Mouse (Mus musculus) subcutaneous adipose tissue, adult 2 months (tissue): ENCODE measurements around the gene Olfr1336. TPM values are rescaled to one million over a fixed set of nuclear protein-coding genes. Genes with fewer than 3 reads are reported as not detected.

Experiments
- polyA plus RNA-seq: library from polyadenylated mRNA; depleted of rRNA; stranded (reverse); fragments of >200 nt; gene quantifications from 2 replicates; pipeline ENCODE4 v1.2.3, GENCODE M21; 2012; ENCODE audit warnings: low replicate concordance; rRNA removed

The Olfr1336 gene
- not detected in 2 replicates for polyA plus RNA-seq

DNA sequence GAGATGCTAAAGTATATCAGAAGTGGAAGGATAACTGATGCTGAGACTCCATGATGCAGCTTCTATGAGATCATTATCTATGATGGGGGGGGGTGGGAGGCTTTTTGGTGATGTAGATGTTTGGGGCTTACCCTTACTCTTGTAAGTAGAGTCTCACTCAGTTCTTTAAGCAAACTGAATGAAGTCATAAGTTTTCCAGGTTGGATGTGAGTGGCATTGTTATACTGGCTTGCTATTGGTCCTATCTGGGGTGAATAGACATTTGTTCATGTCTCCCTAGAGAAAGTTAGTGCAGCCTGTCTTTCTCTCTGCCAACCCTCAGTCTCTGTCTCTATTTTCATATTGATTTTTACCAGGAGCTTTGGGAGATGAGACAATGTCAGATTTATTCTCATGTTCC, at the start of gene Olfr1336:
Gene Olfr1336, plus strand, starts transcription at position 301 of the 400 bp plus-strand sequence.

DNA sequence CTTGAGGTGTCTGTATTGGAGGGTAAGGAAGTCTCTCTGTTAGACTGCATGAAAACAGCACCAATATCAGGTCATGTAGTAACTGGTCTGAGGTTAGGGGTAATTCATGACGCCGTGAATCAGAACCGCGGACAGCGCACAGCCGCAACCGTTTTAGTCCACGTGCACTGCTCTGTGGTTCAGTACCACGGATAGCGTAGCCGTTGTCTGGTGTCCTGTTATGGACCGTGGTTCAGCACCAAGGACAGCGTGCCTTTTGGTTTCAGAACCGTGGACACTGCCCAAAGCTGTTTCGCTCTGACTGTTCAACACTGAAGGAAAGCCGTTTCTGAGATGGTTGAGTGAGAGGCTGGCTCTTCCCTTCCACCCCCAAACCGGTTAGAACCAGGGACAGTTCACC, 45.9 kb upstream of the Olfr1336 start, which contains the start of gene Gm20715:
Gene Gm20715, plus strand, starts transcription at position 235 of the 400 bp plus-strand sequence.

DNA sequence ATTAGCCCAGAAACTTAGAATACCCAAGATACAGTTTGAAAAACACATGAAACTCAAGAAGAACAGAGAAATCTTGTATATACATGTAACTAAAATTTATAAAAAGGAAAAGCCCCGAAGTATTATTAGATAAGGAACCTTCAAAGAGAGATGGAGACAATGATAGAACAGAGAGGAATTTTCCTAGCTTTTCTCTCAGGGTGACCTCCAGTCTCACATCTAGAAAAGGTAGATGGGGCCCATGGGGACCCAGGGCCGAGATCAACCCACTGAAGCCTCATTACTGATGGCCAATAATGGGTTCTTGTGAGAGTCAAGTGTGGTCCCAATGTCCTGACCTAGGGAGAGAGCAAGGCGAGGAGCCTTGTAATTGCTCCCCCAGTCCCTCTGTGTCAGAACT, 17.6 kb upstream of the Olfr1336 start, which contains the start of gene Olfr1344:
Gene Olfr1344, plus strand, starts transcription at position 301 of the 400 bp plus-strand sequence.

DNA sequence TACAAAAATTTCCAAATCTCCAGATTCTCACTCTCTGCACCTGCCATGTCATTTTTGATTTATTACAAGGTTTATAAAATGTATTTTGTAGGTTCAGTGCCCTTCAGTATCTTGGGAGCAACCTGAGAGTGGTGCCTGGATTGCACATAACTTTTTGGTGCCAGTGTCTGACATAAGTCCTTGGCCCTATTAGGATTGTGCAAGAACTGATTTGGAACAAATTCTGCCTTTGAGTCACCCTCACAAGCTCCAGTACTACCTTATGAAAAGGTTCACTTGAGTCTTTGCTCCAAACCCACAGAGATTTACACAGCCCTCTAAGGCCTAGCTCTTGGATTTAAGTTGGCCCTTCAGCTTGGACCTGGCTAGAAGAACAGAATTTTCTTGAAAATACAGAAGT, 11.0 kb downstream of the Olfr1336 start, which contains the start of gene Olfr1346:
Gene Olfr1346, plus strand, starts transcription at position 151 of the 400 bp plus-strand sequence.

DNA sequence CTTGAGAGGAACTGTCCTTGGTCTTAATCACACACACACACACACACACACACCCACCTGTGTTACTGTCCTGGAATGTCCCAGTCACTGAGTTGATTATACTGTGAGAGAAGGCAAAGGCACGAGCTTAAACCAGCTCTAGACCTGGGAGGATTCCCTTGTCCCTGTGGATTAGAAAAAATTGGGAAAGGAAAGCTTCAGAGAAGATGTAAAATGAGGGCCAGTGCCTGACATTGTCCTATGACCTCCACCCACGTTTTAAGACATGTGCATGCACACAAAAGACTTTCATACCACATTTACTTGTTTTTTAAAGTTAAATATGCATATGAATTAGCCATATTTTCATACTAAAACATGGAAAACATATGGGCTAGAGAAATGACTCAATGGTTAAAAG, 30.9 kb downstream of the Olfr1336 start, which contains the start of gene Olfr5:
Gene Olfr5, minus strand, starts transcription at position 101 of the 400 bp plus-strand sequence.

DNA sequence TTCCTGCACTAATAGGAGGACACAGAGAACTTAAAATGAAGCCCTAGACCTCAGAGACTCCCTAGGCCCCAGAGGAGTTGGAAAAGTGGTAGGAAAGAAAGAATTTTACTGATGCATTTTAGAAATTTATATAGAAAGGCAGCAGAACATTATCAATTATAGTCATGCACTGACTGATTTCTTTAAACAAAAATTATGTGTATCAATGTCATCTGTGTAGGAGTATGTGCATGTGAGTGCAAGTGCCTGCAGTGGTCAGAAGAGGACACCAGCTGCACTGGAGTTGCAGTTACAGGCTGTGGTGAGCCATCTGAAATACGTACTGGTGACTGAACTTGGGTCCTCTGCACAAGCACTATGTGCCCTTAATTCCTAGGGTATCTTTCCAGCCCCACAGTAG, 43.7 kb downstream of the Olfr1336 start, which contains the start of gene Olfr1347:
Gene Olfr1347, minus strand, starts transcription at position 101 of the 400 bp plus-strand sequence.

DNA sequence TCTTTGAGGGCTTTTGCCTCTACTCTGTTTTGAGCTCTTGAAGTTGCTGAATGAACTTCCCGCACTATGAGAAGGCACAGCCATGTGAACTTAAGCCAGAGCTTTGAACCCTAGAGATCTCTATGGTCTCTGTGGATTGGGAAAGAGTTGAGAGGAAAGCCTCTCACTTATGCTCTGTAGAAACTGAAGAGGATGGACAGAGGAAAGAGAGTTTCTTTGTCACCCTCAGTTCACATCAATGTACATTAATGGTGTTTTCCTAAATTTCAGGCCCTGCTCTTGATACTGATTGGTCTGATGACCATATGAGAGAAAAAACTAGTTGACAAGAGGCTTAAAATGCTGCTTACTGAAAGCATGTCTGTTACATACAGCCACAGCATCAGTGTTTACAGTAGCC, 52.7 kb downstream of the Olfr1336 start, which contains the start of gene Olfr1348:
Gene Olfr1348, minus strand, starts transcription at position 101 of the 400 bp plus-strand sequence.

Other genes with a start within 250 kb of the Olfr1336 start
- gene Zscan5b, start 233.9 kb upstream of the Olfr1336 start, polyA plus RNA-seq: not detected in 2 replicates
- 0.46 and 1.5 TPM in 2 replicates for gene Epp13, start 203.5 kb upstream of the Olfr1336 start, polyA plus RNA-seq
- 1.6 and 1.8 TPM in 2 replicates for gene Zfp667, start 169.6 kb upstream of the Olfr1336 start, polyA plus RNA-seq
- 1.0 and 1.2 TPM in 2 replicates for gene Zfp583, start 124.9 kb upstream of the Olfr1336 start, polyA plus RNA-seq
- gene Gm3854, start 112.4 kb upstream of the Olfr1336 start, polyA plus RNA-seq: 0.09 and 0.27 TPM in 2 replicates
- gene Zfp78, start 92.9 kb upstream of the Olfr1336 start, polyA plus RNA-seq: 0.73 and 1.0 TPM in 2 replicates
- gene Zfp28, start 72.9 kb upstream of the Olfr1336 start, polyA plus RNA-seq: 4.2 and 5.3 TPM in 2 replicates
- not detected in 2 replicates for gene Smim17, start 57.5 kb upstream of the Olfr1336 start, polyA plus RNA-seq
- not detected in 2 replicates for gene Gm20715, start 45.9 kb upstream of the Olfr1336 start, polyA plus RNA-seq
- 0.07 TPM in 1 of 2 replicates, not detected in the other for gene Olfr1344, start 17.5 kb upstream of the Olfr1336 start, polyA plus RNA-seq
- gene Olfr1346, start 10.9 kb downstream of the Olfr1336 start, polyA plus RNA-seq: not detected in 2 replicates
- gene Olfr5, start 30.8 kb downstream of the Olfr1336 start, polyA plus RNA-seq: 0.12 TPM in 1 of 2 replicates, not detected in the other
- gene Olfr1347, start 43.6 kb downstream of the Olfr1336 start, polyA plus RNA-seq: not detected in 2 replicates
- not detected in 2 replicates for gene Olfr1348, start 52.6 kb downstream of the Olfr1336 start, polyA plus RNA-seq
- not detected in 2 replicates for gene Olfr1349, start 66.8 kb downstream of the Olfr1336 start, polyA plus RNA-seq
- gene Olfr1350, start 108.7 kb downstream of the Olfr1336 start, polyA plus RNA-seq: not detected in 2 replicates
- 0.90 and 1.1 TPM in 2 replicates for gene Zim1, start 240.3 kb downstream of the Olfr1336 start, polyA plus RNA-seq